Mouse (Mus musculus): Measurements from ENCODE around the gene Rps18. TPM values are rescaled to one million over a fixed set of nuclear protein-coding genes. Genes with fewer than 3 reads are reported as not detected.
A peak's percentile ranks its signal among the peaks of the same experiment; 100 is the strongest.
"Not testable (repeated sequence)": the region's sequence is repeated elsewhere in the genome, so short reads cannot be mapped to it uniquely, and the experiment has no call there.

Rps18 gene
- polyA plus RNA-seq, 1 experiment = 517 TPM

GRCm38 (mm10) chr17:33911052-33911812 lies 44.6 kb downstream of the Rps18 start:
- peaks cover 44% of the 10 kb centered on the region for H3K79me2 ChIP-seq (ENCODE audit: control insufficient read depth, insufficient read depth)
- H3K27me3 ChIP-seq (ENCODE audit: control insufficient read depth, insufficient read depth, insufficient read length) = no peaks in the 10 kb centered on the region
- H3K79me3 ChIP-seq (ENCODE audit: low read depth) = peaks cover 3% of the 10 kb centered on the region
- H3K36me3 ChIP-seq (ENCODE audit: control insufficient read depth, insufficient read depth) = peaks cover 38% of the 10 kb centered on the region
- no peak overlapping the region for H3K4me3 ChIP-seq (ENCODE audit: insufficient read depth, poor library complexity, severe bottlenecking)
- TF ChIP-seq MAX (IDR thresholded peaks at IDR 0.05) (no peak), USF1 (IDR thresholded peaks at IDR 0.05; ENCODE audit: low read depth) (no peak), CTCF (IDR thresholded peaks at IDR 0.05; ENCODE audit: control insufficient read depth, insufficient read depth, insufficient read length) (no peak), MYOG (IDR thresholded peaks at IDR 0.05; ENCODE audit: control insufficient read depth, extremely low read depth, insufficient read length) (no peak), MYOD1 (IDR thresholded peaks at IDR 0.05; ENCODE audit: control insufficient read depth, insufficient read length, low read depth) (no peak)
- H3ac ChIP-seq (ENCODE audit: control insufficient read depth, insufficient read length, low read depth) = no peak overlapping the region

GRCm38 (mm10) chr17:33910346-33911051 lies 45.3 kb downstream of the Rps18 start:
- Histone ChIP-seq H3K36me3 (ENCODE audit: control insufficient read depth, insufficient read depth) (peaks cover 38% of the 10 kb centered on the region), H3K27me3 (ENCODE audit: control insufficient read depth, insufficient read depth, insufficient read length) (no peaks in the 10 kb centered on the region), H3ac (ENCODE audit: control insufficient read depth, insufficient read length, low read depth) (peak overlapping the region; percentile 68), H3K4me3 (ENCODE audit: insufficient read depth, poor library complexity, severe bottlenecking) (peak overlapping the region; percentile 82), H3K79me3 (ENCODE audit: low read depth) (peaks cover 3% of the 10 kb centered on the region), H3K79me2 (ENCODE audit: control insufficient read depth, insufficient read depth) (peaks cover 43% of the 10 kb centered on the region)
- TF ChIP-seq MAX (IDR thresholded peaks at IDR 0.05) = no peak
- no peak for TF ChIP-seq CEBPB (IDR thresholded peaks at IDR 0.05; ENCODE audit: low read depth)
- TF ChIP-seq MYOD1 (IDR thresholded peaks at IDR 0.05; ENCODE audit: control insufficient read depth, insufficient read length, low read depth) = no peak
- TF ChIP-seq FOSL1 (IDR thresholded peaks at IDR 0.05; ENCODE audit: insufficient read depth, low read length, poor library complexity, severe bottlenecking) = no peak
- no peak for TF ChIP-seq CTCF (IDR thresholded peaks at IDR 0.05; ENCODE audit: control insufficient read depth, insufficient read depth, insufficient read length)
- no peak for TF ChIP-seq MYOG (IDR thresholded peaks at IDR 0.05; ENCODE audit: control insufficient read depth, extremely low read depth, insufficient read length)
- TF ChIP-seq USF1 (IDR thresholded peaks at IDR 0.05; ENCODE audit: low read depth) = no peak

- peak overlapping the region; percentile 98 for H3ac ChIP-seq (ENCODE audit: control insufficient read depth, insufficient read length, low read depth)
- no peaks in the 10 kb centered on the region for H3K27me3 ChIP-seq (ENCODE audit: control insufficient read depth, insufficient read depth, insufficient read length)
- H3K36me3 ChIP-seq (ENCODE audit: control insufficient read depth, insufficient read depth) = peaks cover 35% of the 10 kb centered on the region
- TF ChIP-seq USF1 (IDR thresholded peaks at IDR 0.05; ENCODE audit: low read depth) (no peak), CEBPB (IDR thresholded peaks at IDR 0.05; ENCODE audit: low read depth) (no peak), CTCF (IDR thresholded peaks at IDR 0.05; ENCODE audit: control insufficient read depth, insufficient read depth, insufficient read length) (no peak), MYOD1 (IDR thresholded peaks at IDR 0.05; ENCODE audit: control insufficient read depth, insufficient read length, low read depth) (no peak), MAX (IDR thresholded peaks at IDR 0.05) (peak; percentile 24), FOSL1 (IDR thresholded peaks at IDR 0.05; ENCODE audit: insufficient read depth, low read length, poor library complexity, severe bottlenecking) (no peak), MYOG (IDR thresholded peaks at IDR 0.05; ENCODE audit: control insufficient read depth, extremely low read depth, insufficient read length) (no peak)
- peaks cover 3% of the 10 kb centered on the region for H3K79me3 ChIP-seq (ENCODE audit: low read depth)
- H3K4me3 ChIP-seq (ENCODE audit: insufficient read depth, poor library complexity, severe bottlenecking) = peak overlapping the region; percentile 82
- H3K79me2 ChIP-seq (ENCODE audit: control insufficient read depth, insufficient read depth) = peaks cover 43% of the 10 kb centered on the region
These were observed 45.9 kb downstream of the Rps18 start for GRCm38 (mm10) chr17:33909869-33910250.

DNA sequence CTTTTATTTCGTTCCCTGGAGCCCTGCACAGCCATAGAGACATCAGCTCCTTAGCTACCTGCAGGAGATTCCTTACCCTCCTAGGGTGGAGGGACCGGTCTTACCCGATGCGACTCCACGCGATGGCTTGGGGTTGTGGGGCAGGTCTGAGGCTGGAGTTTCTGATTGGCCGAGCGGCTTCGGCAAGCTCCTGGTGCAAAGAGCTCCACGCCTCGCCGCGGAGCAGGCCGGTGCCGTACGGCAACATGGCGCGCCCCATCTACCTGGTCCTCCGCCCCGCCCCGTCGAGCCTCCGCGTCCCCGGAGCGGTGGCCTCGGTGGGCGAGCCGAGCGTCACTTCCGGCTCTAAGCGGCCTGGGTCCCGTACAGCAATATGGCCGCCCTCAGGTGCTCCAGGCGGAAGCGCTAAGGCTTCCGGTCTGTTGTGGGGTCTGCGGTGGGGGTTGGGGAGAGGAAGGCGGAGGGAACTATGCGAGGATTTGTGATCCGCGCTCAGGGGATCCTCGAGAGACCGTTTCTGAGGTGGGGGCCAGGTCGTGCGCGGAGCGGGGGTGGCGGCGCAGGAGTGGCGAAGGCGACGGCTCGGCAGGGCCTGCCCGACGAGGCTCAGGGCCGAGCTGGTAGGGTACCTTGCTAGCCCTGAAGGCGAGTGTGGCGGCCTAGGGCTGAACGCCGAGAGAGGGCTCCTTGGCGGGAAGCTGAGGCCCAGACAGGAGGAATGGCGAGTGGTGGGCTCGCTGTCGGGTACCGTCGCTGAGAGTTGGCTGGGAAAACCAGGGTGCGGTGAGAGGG lies 46.5 kb downstream of the Rps18 start, which contains the start of gene Daxx:
TSS of gene Daxx (plus strand) at position 338 of the 792 bp plus-strand sequence.
- H3K27me3 ChIP-seq (ENCODE audit: control insufficient read depth, insufficient read depth, insufficient read length) = no peaks in the 10 kb centered on the region
- H3K79me3 ChIP-seq (ENCODE audit: low read depth) = peaks cover 3% of the 10 kb centered on the region
- peak within 1 kb of the TSS; percentile 82 for H3K4me3 ChIP-seq (ENCODE audit: insufficient read depth, poor library complexity, severe bottlenecking)
- H3K79me2 ChIP-seq (ENCODE audit: control insufficient read depth, insufficient read depth) = peaks cover 43% of the 10 kb centered on the region
- H3ac ChIP-seq (ENCODE audit: control insufficient read depth, insufficient read length, low read depth) = peak within 1 kb of the TSS; percentile 98
- TF ChIP-seq CEBPB (IDR thresholded peaks at IDR 0.05; ENCODE audit: low read depth) (no peak), MYOG (IDR thresholded peaks at IDR 0.05; ENCODE audit: control insufficient read depth, extremely low read depth, insufficient read length) (no peak), MAX (IDR thresholded peaks at IDR 0.05) (peak; percentile 19)
- peaks cover 29% of the 10 kb centered on the region for H3K36me3 ChIP-seq (ENCODE audit: control insufficient read depth, insufficient read depth)

DNA sequence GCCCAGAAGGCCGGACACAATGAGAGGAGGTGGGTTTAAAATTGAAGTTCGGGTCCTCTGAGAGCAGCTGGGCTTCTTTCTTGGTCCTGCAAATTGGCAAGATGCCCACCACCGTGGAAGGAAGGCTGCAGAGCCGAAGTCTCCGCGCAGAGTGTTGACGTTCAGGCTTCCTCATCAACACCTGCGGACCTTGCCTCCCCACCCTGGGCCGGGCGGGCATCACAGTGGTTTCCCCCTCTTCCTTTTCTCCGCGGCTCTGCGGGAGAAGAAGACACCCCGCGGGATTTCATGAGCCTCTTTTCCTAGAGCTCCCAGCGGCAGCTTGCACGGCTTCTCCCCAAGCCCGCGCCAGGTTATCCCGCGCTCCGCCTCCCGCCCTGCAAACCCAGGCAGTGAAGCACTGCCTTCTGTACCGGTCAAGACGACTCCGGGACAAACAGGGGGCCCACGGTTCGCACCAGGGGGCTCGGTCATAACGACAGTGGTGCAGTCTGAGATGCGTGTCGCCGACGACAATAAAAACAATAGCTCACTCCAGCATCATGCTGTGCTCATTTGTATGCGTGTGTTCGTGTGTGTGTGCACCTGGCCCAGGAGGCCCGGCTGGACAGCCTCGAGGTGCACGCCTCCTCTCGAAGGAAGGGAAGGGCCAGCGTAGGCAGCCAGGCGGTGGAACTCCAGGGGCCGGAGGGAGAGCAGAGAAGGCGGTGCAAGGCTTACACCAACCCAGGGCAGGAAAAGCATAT lies 47.3 kb downstream of the Rps18 start:
- H3K36me3 ChIP-seq (ENCODE audit: control insufficient read depth, insufficient read depth) = peaks cover 21% of the 10 kb centered on the region
- no peaks in the 10 kb centered on the region for H3K27me3 ChIP-seq (ENCODE audit: control insufficient read depth, insufficient read depth, insufficient read length)
- TF ChIP-seq CEBPB (IDR thresholded peaks at IDR 0.05; ENCODE audit: low read depth) = no peak
- no peak for TF ChIP-seq MYOD1 (IDR thresholded peaks at IDR 0.05; ENCODE audit: control insufficient read depth, insufficient read length, low read depth)
- TF ChIP-seq USF1 (IDR thresholded peaks at IDR 0.05; ENCODE audit: low read depth) = no peak
- TF ChIP-seq FOSL1 (IDR thresholded peaks at IDR 0.05; ENCODE audit: insufficient read depth, low read length, poor library complexity, severe bottlenecking) = no peak
- no peak for TF ChIP-seq MYOG (IDR thresholded peaks at IDR 0.05; ENCODE audit: control insufficient read depth, extremely low read depth, insufficient read length)
- TF ChIP-seq CTCF (IDR thresholded peaks at IDR 0.05; ENCODE audit: control insufficient read depth, insufficient read depth, insufficient read length) = no peak
- no peak for TF ChIP-seq MAX (IDR thresholded peaks at IDR 0.05)
- H3ac ChIP-seq (ENCODE audit: control insufficient read depth, insufficient read length, low read depth) = peak overlapping the region; percentile 60
- H3K4me3 ChIP-seq (ENCODE audit: insufficient read depth, poor library complexity, severe bottlenecking) = peak overlapping the region; percentile 38
- peaks cover 3% of the 10 kb centered on the region for H3K79me3 ChIP-seq (ENCODE audit: low read depth)
- peaks cover 38% of the 10 kb centered on the region for H3K79me2 ChIP-seq (ENCODE audit: control insufficient read depth, insufficient read depth)

DNA sequence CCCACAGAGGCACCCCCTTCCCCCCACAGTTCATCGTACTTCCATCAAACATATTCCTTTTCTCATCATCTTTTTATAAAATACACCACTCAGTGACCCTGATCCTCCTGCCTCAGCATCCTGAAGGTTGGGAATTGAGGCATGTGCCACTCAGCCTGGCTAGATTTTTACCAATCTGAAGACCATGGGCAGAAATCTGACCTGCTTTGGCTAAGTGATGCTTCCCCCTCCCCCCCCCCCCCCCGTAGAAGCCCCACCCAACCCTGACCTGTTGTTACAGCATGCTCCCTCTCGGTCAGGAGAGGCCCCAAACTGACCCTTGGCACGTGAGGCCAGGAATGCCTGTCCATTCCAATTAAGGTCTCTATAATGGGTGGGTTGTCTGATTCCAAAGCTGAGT lies 51.0 kb downstream of the Rps18 start, which contains the start of gene Platr17:
TSS of gene Platr17 (plus strand) at position 301 of the 400 bp plus-strand sequence.
- H3K4me3 ChIP-seq (ENCODE audit: insufficient read depth, poor library complexity, severe bottlenecking); H3K36me3 ChIP-seq (ENCODE audit: control insufficient read depth, insufficient read depth); H3ac ChIP-seq (ENCODE audit: control insufficient read depth, insufficient read length, low read depth); H3K79me3 ChIP-seq (ENCODE audit: low read depth); H3K79me2 ChIP-seq (ENCODE audit: control insufficient read depth, insufficient read depth); H3K27me3 ChIP-seq (ENCODE audit: control insufficient read depth, insufficient read depth, insufficient read length): not testable (repeated sequence)

- not testable (repeated sequence) for H3K79me2 ChIP-seq (ENCODE audit: control insufficient read depth, insufficient read depth); H3ac ChIP-seq (ENCODE audit: control insufficient read depth, insufficient read length, low read depth); H3K36me3 ChIP-seq (ENCODE audit: control insufficient read depth, insufficient read depth); H3K4me3 ChIP-seq (ENCODE audit: insufficient read depth, poor library complexity, severe bottlenecking); H3K27me3 ChIP-seq (ENCODE audit: control insufficient read depth, insufficient read depth, insufficient read length); H3K79me3 ChIP-seq (ENCODE audit: low read depth)
These were observed 51.7 kb downstream of the Rps18 start for GRCm38 (mm10) chr17:33903911-33904651.

All from C2C12 (cell line).